Mouse (Mus musculus) small intestine, adult 2 months (tissue): Measurements from ENCODE around the gene Tbx4.

Source experiments
- CTCF ChIP-seq: fragments of 200-500 bp; IDR thresholded peaks from 2 replicates; pipeline ENCODE4 v1.5.1; 2012; ENCODE audit warnings: low read depth, mild to moderate bottlenecking, control low read depth, inconsistent platforms, low read length, moderate library complexity, mixed read lengths; ENCODE audit not compliant: insufficient replicate concordance, insufficient read length; ENCODE audit errors: extremely low read depth
- POLR2A ChIP-seq: fragments of 200-500 bp; IDR thresholded peaks from 2 replicates; pipeline ENCODE4 v1.6.1; 2012; ENCODE audit warnings: low read depth, mild to moderate bottlenecking, control low read depth, inconsistent platforms, low read length, moderate library complexity

DNA sequence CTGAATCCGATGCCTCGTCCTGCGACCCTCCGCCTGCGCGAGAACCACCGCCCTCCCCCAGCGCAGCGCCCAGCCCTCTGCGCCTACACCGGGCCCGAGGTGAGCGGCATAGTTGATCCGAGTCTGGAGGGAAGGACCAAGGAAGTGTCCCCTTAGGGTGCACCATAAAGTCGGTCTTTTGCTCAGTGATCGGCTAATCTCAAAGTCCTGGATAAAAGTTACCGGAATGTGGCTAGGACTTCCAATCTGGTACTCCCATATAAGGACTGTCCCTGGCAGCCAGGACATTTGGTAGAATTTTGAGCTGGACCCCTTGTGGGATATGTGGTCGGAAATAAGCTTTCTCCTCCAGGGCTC is 49.0 kb upstream of the Tbx4 start:
- TF ChIP-seq CTCF (no peak), POLR2A (no peak)
